Mouse (Mus musculus) brain, embryonic 14.5 days (tissue): ENCODE results near the gene Klhl11.

ENCODE experiments used
- CTCF ChIP-seq: fragments of 200-500 bp; IDR thresholded peaks from 2 replicates; pipeline ENCODE4 v1.5.1; 2012; ENCODE audit warnings: inconsistent platforms, mild to moderate bottlenecking, moderate library complexity, borderline replicate concordance; ENCODE audit not compliant: insufficient read depth, insufficient read length; ENCODE audit errors: extremely low read depth
- POLR2A ChIP-seq: fragments of 200-500 bp; IDR thresholded peaks from 2 replicates; pipeline ENCODE4 v1.6.1; 2012; ENCODE audit warnings: mild to moderate bottlenecking, inconsistent platforms, borderline replicate concordance; ENCODE audit not compliant: poor library complexity, insufficient read depth, insufficient read length, severe bottlenecking; ENCODE audit errors: extremely low read depth

- TF ChIP-seq CTCF (no peak), POLR2A (no peak)
These were observed 42.5 kb downstream of the Klhl11 start for GRCm38 (mm10) chr11:100430052-100430451.
